Mouse (Mus musculus): ENCODE measurements around the gene Gm4981. TPM values are rescaled to one million over a fixed set of nuclear protein-coding genes. Genes with fewer than 3 reads are reported as not detected.
"Not testable (repeated sequence)": the region's sequence is repeated elsewhere in the genome, so short reads cannot be mapped to it uniquely, and the experiment has no call there.

The Gm4981 gene
- total and polyA plus RNA-seq, 3 experiments, result not detected

DNA sequence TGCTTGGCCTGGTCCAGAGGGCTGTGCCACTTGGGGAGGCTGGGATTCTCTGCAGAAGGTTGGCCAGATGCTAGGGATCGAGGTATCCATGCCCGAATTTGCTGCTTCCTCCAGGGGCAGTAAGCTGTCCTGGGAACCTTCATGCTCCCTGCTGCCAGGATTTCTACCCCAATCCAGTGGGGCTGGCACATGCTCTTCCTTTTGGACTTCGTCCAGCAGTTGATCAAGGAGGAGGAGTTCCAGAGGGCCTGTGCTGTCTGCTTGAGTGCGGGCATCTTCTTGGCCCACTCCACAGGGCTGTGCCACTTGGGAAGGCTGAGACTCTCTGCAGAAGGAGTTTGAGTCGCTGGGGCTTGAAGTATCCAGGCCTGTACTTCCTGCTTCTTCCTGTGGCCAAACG lies 13.3 kb downstream of the Gm4981 start:
- not testable (repeated sequence) for DNase-seq

DNA sequence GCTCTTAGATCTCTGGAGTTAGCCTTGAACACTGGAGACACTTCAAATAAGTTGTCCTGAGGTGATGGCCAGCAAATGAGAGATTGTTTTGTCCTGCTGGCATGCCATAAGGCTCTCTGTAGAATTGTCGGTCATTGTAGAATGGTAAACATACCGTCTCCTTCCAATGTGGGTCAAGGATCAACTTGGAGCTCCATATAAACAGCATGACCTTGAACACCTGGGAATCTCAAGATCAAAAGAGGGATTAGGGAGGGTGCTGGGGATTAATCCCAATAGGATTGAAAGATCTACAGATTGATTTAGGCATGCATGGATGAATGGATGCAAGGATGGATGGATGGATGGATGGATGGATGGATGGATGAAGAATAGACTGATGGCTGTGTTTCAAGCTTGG lies 14.9 kb downstream of the Gm4981 start:
- DNase-seq, result peak; percentile 26

DNA sequence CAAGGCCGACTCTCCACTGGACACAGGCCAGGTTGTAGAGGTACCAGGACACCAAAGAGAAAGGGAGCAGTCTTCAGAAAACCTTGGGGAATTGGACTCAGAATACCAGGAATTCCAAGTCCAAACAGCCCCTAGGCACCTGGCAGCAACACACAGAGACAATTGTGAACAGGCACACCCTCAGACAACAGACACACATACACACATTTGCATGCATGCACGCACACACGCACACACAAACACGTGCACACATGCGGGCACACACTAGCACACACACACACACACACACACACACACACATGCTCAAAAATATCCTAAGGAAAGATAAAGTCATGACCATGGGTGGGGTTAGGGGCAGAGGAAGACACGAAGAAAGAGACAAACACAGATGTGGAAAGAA lies 15.8 kb downstream of the Gm4981 start:
- no peak for DNase-seq

DNA sequence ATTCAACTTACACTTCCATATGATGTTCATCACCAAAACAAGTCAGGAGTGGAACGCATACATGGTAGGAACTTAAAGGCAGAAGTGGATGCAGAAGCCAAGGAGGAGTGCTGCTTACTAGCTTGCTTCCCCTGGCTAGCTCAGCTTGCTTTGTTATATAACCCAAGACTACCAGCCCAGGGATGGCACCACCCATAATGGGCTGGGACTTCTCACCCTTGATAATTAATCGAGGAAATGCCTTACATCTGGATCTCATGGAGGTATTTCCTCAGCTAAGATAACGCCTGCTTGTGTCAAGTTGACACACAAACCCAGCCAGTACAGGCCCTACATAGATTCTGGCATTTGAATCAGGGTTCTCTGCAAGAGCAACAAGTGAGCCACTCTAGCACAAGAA lies 19.1 kb downstream of the Gm4981 start:
- no peak for DNase-seq

DNA sequence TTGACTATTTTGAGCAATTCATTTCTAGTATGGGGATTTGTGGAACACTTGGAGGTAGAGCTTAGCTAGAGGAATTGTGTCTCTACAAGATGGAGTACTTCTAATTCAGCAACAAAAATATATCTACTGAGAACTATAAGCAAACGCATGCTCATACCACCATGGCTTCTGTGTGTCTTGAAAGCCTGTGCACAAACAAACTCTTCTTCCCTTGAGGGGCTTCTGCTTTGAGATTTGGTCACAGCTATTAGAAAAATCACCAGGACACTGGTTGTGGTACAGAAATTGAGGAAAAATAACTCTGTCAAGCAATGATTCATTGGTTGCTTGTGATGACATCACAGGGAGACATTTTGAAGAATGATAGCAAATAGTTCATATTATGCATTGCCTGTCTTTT lies 21.1 kb downstream of the Gm4981 start:
- DNase-seq, result no peak

DNA sequence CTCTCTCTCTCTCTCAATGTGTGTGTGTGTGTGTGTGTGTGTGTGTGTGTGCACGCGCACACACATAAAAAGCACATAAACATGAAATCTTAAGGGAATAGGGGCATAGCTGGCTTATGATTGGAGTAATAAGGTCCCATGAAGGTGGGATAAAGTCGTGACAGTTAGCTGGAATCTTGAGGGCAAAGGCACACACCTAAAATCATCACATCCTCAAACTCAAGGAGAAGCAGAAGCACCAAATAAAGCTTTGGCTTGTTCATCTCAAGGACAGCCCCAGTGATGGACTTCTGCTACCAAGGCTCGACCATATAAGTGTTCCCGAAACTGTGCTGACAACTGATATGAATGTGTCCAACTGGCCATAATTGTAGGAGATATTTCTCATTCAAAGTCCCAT lies 21.6 kb downstream of the Gm4981 start:
- DNase-seq, result no peak

DNA sequence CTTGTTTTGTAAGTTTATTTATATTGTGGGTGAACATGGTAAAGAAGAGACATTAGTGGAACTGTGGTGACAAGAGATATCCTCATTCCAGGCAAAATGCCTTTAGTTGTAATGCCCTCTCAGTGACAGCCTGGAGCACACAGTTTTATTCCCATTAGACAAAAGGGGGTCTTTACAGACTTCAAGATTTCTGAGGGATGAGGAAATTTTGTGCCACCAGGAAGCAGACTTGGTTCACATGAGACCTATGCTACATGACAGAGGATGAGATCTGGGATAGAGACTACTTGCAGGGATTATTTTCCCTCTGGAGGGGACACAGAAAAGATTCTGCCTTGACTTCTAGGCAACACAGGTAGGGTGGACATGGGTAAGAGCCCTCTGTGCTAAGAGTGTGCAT lies 22.0 kb downstream of the Gm4981 start:
- DNase-seq, result no peak

DNA sequence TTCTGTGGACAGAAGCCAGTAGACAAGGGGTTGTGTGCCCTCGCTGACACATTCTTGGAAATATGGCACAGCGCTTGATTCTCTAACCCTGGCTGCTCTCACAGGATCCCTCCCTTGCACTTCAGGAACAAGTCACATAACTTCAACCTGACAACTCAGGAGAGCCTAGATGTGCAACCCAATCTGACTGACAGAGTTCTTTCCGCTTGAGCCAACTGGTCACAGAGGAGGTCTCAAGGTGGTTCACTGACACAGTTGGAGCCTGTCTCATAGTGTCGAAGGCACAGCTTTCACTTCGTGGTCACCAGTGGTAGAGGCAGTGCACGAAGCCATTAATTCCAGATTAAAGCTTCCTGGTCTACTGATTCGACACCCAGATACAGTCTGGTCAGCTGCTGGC lies 24.3 kb downstream of the Gm4981 start:
- no peak for DNase-seq

DNA sequence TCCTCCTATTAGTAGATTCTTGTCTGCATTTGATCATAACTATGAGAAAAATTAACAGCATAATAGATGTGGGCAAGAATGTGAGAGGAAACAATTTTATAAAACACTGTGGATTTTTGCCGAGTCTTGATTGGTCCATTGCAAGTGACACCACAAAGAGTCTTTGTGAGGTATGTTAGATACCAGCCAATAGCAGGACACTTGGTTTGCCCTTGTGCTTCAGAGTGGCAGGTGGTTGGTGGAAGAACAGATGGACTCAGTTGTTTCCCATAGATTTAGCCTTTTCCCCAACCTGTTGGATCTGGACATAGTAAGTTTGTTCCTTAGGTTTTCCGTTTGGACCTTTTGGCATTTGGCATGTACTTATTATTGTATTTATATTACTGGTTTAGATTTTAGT lies 25.3 kb downstream of the Gm4981 start:
- no peak for DNase-seq

DNA sequence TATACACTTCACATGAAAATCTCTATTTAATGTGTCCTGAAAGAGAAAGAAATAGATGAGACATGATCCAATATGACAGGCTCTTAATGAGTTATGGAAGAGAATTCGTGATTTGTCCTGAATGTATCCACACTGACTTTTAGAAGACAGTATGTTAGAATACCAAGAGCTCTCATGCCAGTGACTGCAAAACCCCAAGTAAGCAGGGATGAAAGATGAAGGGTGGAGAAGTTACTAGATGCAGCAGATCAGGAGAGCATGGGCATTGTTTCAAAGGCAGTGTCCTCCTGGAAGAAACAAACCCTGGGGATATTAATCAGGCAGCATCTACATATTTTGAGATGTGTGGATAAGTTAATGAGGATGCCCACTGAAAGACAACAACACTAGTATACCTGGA lies 26.0 kb downstream of the Gm4981 start:
- no peak for DNase-seq

DNA sequence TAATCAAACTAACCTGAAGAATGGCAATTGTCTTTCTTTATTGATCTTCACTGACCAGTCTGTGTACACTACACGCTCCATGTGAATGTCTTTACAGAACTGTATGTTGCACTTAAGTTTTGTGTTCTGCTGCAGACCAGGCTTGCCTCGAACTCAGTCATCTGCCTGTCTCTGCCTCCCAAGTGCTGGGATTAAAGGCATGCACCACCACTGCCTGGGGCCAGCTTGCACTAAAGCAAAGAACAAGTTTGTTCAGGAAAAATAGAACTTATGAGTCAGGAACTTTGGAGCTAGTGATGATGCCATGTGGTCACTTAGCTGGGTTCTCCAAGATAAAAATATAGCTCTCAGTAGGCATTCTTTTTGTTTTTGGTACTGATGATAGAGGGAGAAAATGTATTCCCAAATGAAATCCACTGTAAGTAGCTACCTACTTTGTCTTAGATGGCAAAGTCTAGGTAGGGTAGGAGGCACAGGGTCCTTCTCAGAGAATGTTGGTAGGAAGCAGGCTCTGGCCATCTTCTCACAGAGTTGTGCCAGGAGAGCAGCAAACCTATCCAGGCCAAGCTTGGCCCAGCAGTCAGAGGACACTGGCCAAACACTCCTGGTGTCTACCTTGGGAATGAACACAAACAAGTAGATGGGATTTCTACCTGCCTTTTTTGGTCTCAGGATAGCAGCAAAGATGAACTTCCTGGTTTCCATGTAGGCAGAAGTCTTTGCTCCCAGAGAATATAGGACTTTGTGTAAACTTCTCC lies 26.6 kb downstream of the Gm4981 start:
- no peak for DNase-seq

DNA sequence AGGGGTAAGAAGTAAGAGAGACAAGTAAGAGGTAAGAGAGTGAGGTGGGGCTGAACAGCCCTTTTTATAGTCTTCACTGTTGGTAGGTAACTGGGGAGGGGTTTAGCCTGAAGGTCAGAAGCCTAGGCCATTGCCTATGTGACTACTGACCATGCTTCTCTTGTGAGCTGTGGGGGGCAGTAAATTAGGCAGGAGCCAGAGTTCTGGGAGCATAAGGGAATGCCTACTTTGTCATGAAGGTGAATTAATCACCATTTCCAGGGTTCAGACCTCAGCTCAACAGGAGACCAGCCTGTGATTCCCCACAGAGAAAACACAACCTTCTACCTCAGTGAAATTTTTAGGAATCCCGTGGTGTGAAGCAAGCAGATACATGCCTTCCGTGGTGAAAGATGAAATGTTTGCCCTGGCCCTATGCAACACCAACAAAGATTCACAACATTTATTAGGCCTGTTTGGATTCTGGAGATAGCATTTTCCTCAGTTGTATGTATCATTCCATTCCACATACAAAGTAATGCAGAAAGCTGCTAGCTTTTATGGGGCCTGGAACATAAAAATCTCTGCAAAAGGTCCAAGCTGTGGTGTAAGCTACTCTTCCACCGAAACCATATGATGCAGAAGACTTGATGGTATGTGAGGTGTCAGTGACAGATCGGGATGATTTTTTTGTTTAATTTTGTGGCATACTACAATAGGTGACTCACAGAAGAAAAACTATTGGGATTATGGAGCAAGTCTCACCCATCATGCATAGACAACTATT lies 29.7 kb downstream of the Gm4981 start:
- no peak for DNase-seq

DNA sequence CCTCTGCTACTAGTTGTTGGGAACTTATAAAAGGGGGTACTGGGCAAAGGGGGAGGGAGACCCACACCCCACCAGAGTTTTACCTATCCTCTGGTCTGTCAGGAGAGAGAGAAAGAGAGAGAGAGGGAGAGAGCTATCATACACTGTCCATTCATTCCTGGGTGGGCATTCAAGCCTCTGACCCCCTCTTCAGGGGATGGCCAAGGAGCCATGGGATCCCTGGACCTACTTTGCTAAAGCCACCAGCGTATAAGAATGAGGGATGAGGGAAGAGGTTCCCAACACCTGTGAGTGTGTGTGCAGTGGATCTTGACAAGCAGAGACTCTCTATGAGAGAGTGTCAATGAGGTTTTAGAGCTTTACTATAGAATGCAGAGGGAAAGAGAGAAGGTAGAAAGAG lies 30.5 kb downstream of the Gm4981 start:
- DNase-seq, result no peak

Other genes with a start within 250 kb of the Gm4981 start
- not detected for gene AW822073, start 11.8 kb downstream of the Gm4981 start, total RNA-seq (2021)
- gene AW822073, start 11.8 kb downstream of the Gm4981 start, polyA plus RNA-seq (2012; rRNA removed), result not detected in 2 replicates
- gene Duxf3, start 4.0 kb downstream of the Gm4981 start, total RNA-seq (2021), result not detected
- gene Duxf3, start 4.0 kb downstream of the Gm4981 start, polyA plus RNA-seq (2012; rRNA removed), result not detected in 2 replicates
- 10 to 100 TPM; 32.8 to 46.7 TPM for gene Gcc2, start 18.8 kb upstream of the Gm4981 start, total RNA-seq (2021)
- 1.2 and 2.2 TPM in 2 replicates for gene Gcc2, start 18.8 kb upstream of the Gm4981 start, polyA plus RNA-seq (2012; rRNA removed)
- gene Lims1, start 86.8 kb upstream of the Gm4981 start, total RNA-seq (2021), result 10 to 100 TPM; 41.4 to 50.6 TPM
- 2.6 and 2.7 TPM in 2 replicates for gene Lims1, start 86.8 kb upstream of the Gm4981 start, polyA plus RNA-seq (2012; rRNA removed)
- 10 to 100 TPM; 60.7 to 80.4 TPM for gene Ranbp2, start 210.2 kb upstream of the Gm4981 start, total RNA-seq (2021)
- gene Ranbp2, start 210.2 kb upstream of the Gm4981 start, polyA plus RNA-seq (2012; rRNA removed), result 0.59 and 1.2 TPM in 2 replicates

Measured in adrenal gland, adult 2 months (tissue).